Mouse (Mus musculus) layer of hippocampus, postnatal 36 days (tissue): ENCODE data around the gene Klhl20. TPM values are rescaled to one million over a fixed set of nuclear protein-coding genes. Genes with fewer than 3 reads are reported as not detected.
"Not testable (repeated sequence)": the region's sequence is repeated elsewhere in the genome, so short reads cannot be mapped to it uniquely, and the experiment has no call there.

Experiments used
- DNase-seq, 2 experiments: peaks; one replicate each; pipeline ENCODE4 v3.0.0; 2022
- total RNA-seq, 2 experiments: library from RNA; stranded (reverse); gene quantifications; 2 replicates each; pipeline ENCODE4 v1.2.3; 2021

Klhl20 gene
- total RNA-seq, result 10 to 100 TPM; 17.8 to 18.9 TPM

DNA sequence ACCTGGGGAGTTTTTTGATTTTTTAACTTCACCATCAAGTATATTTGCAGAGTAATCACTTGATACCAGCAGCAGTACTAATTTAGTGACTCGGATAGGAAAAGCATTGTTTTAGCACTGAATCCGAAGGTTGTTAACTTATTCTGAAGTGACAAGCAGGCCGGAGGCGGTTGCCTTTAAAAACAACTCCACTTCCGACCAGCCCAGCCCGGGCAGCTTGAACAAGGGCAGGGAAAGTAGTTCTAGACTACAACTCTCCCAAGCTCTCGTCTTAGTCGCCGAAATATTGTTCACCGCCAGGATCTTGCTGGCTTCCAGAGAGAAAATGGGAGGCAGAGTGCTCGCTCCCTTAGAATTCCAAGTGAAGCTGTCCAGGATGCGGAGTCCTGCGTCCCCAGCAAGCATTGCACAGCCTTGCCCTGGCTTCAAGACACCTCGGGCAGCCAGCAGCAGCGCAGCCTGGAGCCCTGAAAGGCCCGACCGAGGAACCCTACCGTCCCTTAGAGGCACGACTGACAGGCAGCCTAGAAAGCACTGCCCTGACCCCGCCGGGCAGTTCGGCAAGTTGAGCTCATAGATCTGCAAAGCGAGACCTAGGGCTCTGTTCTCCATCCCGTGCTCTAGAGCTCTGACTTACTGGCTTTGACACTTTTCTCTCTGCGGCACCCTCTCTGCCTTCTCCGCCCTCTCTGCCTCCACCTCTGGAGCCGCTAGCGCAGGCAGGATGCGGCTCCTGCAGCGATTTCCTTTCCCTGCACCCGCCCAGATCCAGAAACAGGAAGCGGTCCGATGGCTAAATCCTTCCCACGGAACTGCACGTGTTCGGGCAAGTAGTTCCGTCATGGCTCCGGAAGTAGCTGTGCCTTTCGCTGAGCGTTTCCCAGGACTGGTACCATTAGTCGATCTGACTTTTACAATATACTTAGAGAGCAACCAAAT is at the start of gene Klhl20:
TSS of gene Klhl20 (minus strand) at position 786 of the 939 bp plus-strand sequence.
- peak; percentile 92 to 93 for DNase-seq

DNA sequence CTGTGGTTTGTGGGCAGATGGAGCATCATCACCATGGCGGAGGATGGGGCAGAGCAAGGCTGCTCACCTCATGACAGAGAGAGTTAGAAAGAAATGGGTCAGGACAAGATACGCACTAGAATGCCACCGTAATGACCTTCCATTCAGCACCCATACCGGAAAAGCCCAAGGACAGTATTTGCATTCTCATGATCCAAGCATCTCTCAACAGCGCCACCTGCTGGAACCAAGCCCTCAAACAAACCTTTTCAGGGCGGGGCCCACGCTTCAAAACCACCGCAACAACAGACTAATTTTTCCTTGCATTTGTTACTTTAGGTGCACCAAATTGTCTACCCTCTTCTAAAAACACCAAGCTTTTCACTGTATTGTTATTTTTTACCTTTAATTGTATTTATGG is 49.4 kb upstream of the Klhl20 start:
- peak; percentile 20 to 26 for DNase-seq

DNA sequence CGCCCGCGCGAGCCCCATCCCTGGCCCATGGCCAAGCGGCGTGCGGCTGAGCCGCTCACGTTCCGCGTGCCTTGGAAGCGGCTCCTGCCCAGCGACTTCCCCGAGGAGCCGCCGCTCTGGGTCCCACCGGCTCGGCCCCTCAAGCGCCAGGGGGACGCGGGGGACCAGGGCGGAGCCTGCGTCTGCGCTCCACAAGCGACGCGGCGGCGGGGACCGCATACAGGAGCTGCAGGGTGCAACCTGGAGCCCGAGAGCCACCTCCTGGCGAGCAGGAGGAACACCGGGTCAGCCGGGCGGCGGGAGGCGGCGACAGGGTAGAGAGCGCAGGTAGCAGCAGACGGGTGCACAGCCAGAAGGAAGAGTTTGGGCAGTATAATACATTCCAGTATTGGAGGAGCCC is 39.3 kb upstream of the Klhl20 start:
- peak; percentile 51 to 54 for DNase-seq

DNA sequence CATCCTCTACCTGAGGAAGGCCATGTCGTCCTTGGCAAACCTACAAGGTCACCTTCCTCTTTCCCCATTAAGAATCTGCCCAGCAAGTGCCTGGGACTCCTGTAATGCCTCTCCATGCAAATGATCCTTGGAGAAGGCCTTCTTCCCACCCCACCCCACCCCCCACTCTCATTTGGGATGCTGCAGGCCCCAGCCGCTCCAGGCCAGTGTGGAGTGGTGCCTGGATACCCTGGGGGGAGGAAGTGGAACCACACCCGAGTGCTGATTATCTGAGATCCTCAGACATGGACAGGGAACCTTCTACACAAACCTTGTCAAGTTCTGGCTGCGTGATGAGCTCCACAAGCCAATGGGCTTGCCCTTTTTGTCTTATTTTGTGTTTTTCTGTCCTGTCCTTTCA is 29.0 kb upstream of the Klhl20 start:
- DNase-seq, result no peak

DNA sequence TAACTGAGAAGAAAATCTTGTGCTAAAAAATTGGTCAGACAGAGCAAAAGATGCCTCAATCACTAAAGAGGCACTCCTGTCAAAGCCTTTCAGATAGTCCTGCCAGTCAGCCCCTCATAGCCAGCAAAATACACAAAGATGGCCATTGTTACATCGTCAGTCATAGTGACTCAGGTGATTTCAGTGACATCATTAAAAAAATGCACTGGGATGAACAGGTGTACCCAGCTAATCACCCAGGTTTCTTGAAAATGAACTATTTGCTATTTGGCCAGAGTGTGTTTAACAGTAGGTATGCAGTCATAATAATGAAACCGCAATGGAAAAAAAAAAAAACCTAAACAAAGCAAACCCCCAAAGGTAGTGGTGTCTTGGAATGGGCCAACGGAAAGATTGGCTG is 27.9 kb upstream of the Klhl20 start, which contains the start of gene Tex50:
TSS of gene Tex50 (minus strand) at position 101 of the 400 bp plus-strand sequence.
- no peak for DNase-seq

DNA sequence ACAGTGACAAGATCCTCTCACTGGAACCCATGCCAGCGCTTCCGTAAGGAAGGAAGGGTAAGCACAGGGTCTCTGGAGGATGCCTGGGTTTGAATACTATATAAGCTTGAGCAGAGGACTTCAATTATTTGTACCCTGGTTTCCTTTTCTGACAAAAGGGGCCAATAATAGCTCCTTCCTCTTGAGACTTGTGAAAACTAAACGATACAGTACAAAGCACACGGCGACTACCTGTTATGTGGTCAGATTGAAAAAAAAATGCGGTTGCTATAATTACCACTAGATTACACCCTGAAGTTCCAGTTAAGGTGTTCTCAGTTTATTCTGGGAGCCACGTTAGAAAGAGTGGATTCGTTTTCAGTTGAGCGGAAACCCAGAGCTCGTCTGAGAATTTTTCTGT is 25.2 kb upstream of the Klhl20 start:
- DNase-seq, result no peak

DNA sequence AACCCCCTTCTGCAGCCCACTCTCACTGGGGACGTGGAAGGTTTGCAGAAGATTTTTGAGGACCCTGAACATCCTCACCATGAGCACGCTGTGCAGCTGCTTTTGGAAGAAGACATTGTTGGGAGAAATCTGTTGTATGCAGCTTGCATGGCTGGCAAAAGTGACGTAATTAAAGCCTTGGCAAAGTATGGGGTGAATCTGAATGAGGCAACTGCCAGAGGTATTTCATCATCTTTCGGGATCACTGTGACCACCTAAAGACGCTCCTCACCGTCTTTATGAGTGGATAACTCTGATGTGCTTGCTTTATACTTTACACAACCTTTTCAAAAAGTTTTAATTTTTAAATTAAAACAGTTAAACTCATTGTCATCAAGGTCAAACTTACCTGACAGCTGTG is 19.8 kb upstream of the Klhl20 start:
- DNase-seq, result no peak

DNA sequence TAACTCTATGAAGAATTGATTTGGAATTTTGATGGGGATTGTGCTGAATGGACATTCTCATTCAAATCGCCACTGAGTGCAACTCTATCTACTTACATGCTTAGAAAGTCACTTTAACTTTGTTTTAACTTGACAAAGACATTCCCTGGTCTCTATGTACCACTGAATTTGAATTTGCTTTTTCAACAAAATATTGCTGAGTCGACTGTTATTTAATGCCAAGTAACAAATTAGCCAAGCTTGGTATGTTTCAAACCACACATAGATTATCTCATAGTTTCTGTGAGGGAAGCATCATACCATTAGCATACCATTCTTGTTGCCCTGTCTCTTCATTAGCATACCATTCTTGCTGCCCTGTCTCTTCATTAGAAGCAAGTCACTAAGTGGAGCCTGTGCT is 16.6 kb upstream of the Klhl20 start:
- no peak for DNase-seq

DNA sequence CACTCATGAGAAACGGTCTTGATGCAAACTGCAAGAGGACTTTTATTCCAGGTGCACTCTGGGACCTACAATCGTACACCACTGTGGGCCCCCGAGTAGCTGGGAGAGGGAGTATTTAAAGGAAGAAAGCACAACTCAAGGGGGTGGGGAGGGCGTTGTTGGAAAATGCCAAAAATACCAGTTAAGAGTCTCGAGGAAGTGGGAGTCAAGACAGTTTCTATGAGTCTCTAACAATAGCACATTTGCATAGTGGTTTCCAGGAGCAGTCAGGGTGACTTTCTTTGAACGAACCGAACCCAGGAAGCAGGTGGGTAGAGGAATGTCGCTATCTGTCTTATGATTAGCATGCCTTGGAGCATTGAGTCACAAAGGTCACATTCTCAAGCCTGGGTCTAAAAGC is 14.3 kb upstream of the Klhl20 start:
- DNase-seq, result not testable (repeated sequence)

DNA sequence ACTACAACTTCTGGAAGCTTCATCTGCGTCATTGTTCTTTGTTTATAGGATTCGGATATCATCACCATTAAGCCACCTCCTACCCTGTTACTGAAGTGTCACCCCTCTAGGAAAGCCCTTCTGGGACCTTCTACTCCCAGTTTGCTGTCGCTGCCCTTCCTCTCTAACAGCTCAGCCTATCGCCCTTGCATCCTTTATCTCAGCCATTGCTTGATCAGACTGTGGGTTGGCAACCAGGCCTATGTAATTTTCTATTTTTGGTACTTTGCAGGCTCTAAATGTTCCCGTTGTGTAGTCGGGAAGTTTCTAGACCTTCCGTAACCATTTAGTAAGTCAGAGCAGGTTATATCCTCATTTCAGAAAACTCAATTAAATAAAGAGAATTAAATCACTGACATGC is 11.9 kb upstream of the Klhl20 start:
- DNase-seq, result peak; percentile 7 to 14

DNA sequence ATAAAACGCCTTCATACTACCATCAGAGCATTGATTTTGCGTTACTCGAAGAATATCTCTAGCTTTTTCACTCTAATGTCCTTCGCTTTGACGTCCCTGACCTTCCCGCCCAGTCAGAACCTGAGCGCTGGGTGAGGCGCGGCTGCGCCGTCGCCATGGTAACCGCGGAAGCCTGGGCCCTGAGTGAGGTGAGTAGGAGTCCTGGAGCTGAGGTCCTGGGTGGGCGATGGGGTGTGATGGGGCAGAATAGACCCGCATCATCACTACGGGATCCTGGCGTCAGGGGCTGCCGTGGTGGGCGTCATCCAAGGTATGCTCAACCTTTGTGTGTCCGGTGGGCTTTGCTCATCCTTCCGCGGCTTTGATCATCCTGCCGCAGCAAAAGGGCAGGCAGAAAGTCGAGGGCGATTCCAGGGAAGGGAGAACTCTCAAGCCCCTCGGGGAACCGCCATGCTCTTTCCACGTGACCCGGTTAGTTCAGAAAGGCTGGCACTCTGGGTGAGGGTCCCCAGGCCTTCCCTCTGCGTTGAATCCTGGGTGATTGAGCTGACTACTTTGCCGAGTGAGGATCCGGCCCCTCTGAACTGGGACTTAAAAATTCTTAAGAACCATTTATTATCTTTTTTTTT is 11.3 kb upstream of the Klhl20 start, which contains the start of gene Ankrd45:
TSS of gene Ankrd45 (plus strand) at position 161 of the 629 bp plus-strand sequence.
- peak; percentile 64 to 70 for DNase-seq

DNA sequence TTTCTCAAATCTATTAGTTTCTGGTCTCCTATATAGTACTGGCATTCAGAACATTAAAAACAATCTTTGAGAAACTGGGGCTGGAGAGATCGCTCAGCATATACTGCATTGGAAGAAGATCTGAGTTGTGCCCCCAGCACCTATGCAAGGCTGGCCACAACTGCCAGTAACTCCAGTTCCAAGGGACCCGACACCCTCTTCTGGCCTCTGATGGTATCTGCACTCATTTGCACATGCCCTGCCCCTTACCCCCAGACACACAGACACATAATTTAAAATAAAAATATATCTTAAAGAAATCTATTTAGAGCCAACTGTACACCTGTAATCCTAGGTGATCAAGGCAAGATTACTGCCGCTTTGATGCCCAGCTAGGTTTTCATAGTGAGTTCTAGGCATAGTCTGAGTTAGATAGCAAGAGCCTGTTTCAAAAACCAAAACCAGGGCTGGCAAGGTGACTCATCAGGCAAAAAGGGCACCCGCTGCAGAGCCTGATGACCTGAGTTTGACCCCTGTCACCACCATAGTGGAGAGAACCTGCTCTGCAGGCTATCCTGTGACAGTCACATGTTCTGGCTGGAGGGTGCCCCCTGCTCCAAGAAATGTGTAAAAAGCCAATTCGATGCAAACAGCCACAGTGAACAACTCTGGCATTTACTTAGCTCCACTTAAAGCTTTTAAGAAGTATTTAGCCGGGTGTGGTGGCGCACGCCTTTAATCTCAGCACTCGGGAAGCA is 8.9 kb upstream of the Klhl20 start:
- no peak for DNase-seq

DNA sequence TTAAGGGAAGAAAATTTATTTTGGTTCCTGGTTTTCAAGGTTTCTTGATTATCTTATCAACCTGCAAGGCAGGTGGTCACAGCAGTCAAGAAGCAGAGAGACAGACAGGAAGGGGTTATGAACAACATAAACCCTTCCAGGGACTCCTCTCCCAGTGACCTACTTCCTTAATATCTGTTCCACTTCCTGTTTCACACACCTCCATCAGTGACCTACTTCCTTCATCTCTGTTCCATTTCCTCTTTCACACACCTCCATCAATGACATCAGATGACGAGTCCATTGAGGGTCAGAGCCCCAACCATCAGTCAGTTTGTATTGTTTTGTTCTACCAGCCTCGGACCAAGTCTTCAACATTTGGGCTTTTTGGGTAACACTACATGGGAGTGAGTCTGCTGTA is 8.2 kb upstream of the Klhl20 start:
- DNase-seq, result no peak

DNA sequence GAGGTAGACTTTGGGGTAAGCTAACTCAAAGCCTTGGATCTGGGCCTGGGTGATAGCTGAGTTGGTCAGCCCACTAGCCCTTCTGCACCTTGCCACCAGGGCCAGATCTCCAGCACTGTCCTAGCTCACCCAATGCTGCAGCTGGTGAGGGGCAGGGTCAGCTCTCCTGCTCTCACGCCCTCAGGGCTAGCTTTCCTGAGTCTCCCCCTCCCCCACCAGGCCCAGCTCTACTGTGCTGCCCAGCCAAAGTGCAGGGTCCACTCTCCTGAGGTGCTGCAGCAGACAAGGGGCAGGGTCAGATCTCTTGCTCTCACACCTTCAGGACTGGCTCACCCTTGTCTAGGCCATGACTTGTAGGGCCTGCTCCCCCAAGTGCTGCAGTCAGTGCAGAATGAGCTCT is 4.8 kb downstream of the Klhl20 start:
- no peak for DNase-seq

DNA sequence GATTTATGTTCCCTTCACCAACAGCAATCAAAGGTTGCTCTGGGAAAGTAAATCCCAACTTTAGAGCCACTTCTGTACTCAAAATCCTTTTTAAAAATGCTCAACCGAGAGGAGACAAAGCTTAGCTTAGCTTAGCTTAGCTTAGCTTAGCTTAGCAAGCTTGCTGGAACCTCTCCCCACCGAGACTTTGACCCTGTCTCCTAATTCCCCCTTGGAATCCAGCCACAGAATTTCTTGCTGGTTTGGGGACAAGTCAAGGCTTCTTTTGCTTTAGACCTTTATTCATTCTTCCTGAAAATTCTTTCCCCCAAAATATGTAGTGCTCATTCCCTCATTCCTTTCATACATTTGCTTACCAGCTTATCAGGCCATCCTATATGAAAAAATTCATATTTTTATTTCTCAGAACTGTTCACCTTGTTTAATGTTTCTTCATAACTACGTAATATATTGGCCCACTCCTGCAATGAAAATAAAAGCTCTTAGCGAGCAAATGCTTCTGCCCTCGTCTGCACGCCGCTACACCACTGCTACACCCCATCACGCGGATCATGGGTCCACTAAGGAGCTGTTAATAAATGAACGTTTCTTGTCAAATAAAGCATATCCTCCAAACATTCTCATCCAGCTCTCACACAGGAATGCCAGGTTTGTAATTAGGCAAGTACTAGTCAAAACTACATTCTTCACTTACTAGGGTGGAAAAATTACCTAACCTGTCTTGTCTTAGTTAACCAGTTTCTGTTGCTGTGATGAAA is 8.5 kb downstream of the Klhl20 start:
- DNase-seq, result no peak

DNA sequence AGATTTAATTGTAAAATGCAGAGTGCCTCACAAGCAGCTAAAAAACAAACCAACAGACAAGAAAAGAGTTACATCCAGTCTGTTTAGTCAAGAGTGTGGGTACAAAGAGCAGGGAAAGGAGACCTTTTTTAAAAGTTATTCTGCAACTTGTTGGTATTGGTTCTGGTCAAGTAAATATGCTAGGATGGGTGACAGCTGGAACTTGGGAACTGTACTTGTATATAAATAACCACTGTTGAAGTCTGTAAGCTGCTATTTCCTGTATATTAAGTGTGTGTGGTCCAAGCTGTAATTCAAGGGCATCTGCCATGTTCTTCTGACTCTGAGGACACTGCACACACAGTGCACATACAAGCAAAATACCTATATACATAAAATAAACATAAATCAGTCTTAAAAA is 16.7 kb downstream of the Klhl20 start:
- no peak for DNase-seq

DNA sequence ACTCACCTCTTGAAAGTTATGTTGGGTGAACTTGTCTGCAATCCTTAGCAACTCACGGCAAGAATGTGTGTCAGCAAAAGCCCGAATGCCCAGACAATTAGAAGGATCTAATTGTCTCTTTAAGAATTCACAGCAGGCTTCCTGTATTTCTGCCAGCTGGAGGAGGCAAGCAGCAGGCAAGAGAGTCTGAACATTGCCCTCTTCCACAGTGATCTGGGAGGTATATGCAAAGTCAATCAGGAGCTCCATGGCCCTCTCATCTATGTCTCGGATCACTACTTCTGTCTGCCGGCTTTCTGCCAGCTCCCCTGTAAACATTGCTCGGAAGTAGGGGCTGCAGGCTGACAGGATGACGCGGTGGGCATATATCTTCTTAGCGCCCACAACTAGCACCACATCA is 22.1 kb downstream of the Klhl20 start:
- no peak for DNase-seq

DNA sequence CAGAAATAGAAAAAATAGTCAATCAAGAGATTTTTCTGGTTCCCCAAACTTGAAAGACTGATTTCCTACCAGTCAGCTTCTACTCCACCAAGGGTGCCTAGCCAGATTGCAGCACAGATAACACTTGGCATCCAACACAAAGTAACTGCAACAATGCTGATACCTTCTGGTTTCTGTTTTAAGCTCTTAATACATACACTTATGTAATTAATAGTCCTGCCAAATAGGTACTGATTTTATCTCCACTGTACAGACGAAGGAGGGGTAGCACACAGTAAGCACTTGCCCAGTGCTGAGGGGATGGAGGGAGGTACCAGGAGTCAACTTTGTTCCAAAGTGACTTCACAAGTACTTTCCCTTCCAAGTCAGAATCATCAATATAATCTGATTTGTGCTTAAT is 27.5 kb downstream of the Klhl20 start:
- DNase-seq, result no peak

DNA sequence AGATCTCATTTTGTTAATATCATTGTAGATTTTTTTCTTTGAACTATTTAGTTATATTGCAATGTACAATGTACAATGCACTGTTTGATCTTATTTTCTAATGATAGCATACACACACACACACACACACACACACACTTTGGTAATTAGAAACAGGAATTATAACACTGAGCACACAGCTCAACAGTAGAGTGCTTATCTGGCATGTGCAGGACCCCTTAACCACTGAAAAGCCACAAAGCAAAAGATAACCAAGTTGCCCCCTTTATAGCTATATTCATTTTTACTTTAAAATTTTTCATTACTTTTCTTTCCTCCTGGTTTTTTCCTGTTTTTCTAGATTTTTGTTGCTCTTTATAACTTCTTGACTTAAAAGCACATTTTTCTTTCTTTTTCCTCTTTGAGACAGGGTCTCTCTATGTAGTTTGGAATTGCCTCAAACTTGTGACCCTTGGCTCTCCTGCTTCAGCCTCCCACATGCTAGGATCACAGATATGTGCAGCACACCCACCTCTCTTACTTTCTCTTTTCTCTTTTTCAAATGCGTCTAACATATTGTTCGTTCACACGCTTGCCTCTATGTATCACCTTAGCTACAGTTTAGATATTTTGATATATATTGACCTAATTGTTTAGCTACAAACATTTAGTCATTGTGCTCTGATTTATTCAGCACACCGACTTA is 31.4 kb downstream of the Klhl20 start:
- no peak for DNase-seq

DNA sequence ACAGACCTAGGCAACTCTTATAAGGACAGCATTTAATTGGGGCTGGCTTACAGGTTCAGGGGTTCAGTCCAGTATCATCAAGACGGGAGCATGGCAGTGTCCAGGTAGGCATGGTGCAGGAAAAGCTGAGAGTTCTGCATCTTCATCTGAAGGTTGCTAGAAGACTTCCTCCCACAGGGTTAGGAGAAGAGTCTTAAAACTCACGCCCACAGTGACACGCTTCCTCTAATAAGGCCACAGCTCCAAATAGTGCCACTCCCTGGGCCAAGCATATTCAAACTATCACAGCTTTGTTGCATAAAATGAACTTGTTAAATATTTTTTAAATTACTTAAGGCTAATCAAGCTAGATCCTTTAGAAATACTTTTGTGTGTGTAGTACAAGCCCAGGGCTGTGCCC is 54.1 kb downstream of the Klhl20 start:
- DNase-seq, result no peak

DNA sequence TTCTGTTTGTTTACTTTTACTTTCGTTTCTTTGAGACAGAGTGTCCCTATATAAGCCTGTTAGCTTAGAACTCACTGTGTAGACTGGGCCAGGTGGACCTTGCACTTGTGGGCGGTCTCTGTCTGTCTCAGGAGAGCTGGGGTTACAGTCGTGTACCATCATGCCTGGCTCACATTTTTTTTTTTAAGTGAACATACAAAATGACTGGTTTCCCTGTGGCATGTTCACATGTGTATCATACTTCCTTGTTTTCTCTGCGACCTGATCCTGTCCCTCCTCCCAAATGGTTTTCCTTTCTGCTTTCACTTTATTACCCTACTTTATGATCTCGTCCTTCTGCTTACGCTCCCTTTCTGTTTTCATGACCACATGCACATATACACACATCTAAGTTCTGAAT is 55.1 kb downstream of the Klhl20 start:
- DNase-seq, result no peak

DNA sequence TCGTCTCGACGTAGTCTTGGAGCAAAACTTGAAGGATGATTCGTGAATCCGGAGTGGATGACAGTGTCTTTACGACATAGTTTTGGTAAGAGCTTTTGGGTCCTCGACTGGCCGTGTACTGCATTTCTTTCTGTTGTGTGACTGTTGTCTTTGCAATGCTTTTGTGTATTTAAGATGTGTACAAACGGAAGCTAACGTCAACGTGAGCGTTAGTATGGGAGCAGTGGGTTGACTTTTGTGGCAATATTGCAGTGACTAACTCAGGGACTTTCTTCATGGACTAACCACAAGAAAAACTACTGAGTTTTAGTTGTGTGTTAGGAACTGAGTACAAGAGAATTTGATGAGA is 60.1 kb downstream of the Klhl20 start:
- DNase-seq, result no peak
